Mouse (Mus musculus) CH12.LX (cell line): ENCODE measurements around the gene Eral1.

Experiments
- CHD2 ChIP-seq: IDR thresholded peaks from 2 replicates; pipeline ENCODE4 v1.6.1; 2011; ENCODE audit warnings: low read length, improper control_type of control experiment
- CTCF ChIP-seq, 2 experiments: IDR thresholded peaks in 1 of 2; conservative IDR thresholded peaks in 1 of 2; 2 replicates each; pipeline ENCODE4 v1.5.1; 2011 to 2012; ENCODE audit warnings: low read depth in 2 of 2, low read length in 2 of 2, improper control_type of control experiment in 1 of 2, inconsistent platforms in 1 of 2, mild to moderate bottlenecking in 1 of 2, moderate library complexity in 1 of 2
- EP300 ChIP-seq: IDR thresholded peaks from 2 replicates; pipeline ENCODE4 v1.6.1; 2011; ENCODE audit warnings: low read length, improper control_type of control experiment
- MEF2A ChIP-seq: IDR thresholded peaks from 2 replicates; pipeline ENCODE4 v1.6.1; 2014; ENCODE audit warnings: low read depth, mild to moderate bottlenecking, inconsistent platforms, low read length, improper control_type of control experiment, borderline replicate concordance
- MXI1 ChIP-seq: IDR thresholded peaks from 2 replicates; pipeline ENCODE4 v1.6.1; 2011; ENCODE audit warnings: mild to moderate bottlenecking, low read depth, low read length, improper control_type of control experiment
- PAX5 ChIP-seq: IDR thresholded peaks from 2 replicates; pipeline ENCODE4 v1.6.1; 2012; ENCODE audit warnings: low read length, inconsistent platforms, mixed read lengths
- POLR2A ChIP-seq: IDR thresholded peaks from 2 replicates; pipeline ENCODE4 v1.6.1; 2011; ENCODE audit warnings: low read depth, mild to moderate bottlenecking, improper control_type of control experiment, low read length
- RCOR1 ChIP-seq: conservative IDR thresholded peaks from 2 replicates; pipeline ENCODE4 v1.6.1; 2012; ENCODE audit warnings: low read depth, mild to moderate bottlenecking, inconsistent platforms, low read length, improper control_type of control experiment
- SMC3 ChIP-seq: IDR thresholded peaks from 2 replicates; pipeline ENCODE4 v1.6.1; 2011; ENCODE audit warnings: low read depth, low read length, improper control_type of control experiment
- TBP ChIP-seq: conservative IDR thresholded peaks from 2 replicates; pipeline ENCODE4 v1.6.1; 2011; ENCODE audit warnings: low read depth, low read length, improper control_type of control experiment
- TCF12 ChIP-seq: IDR thresholded peaks from 2 replicates; pipeline ENCODE4 v1.6.1; 2014; ENCODE audit warnings: low read depth, mild to moderate bottlenecking, inconsistent platforms, low read length, improper control_type of control experiment
- USF2 ChIP-seq: conservative IDR thresholded peaks from 2 replicates; pipeline ENCODE4 v1.6.1; 2011; ENCODE audit warnings: low read depth, low read length, improper control_type of control experiment
- ZC3H11A ChIP-seq: IDR thresholded peaks from 2 replicates; pipeline ENCODE4 v1.6.1; 2012; ENCODE audit warnings: low read depth, mild to moderate bottlenecking, inconsistent platforms, low read length, improper control_type of control experiment

DNA sequence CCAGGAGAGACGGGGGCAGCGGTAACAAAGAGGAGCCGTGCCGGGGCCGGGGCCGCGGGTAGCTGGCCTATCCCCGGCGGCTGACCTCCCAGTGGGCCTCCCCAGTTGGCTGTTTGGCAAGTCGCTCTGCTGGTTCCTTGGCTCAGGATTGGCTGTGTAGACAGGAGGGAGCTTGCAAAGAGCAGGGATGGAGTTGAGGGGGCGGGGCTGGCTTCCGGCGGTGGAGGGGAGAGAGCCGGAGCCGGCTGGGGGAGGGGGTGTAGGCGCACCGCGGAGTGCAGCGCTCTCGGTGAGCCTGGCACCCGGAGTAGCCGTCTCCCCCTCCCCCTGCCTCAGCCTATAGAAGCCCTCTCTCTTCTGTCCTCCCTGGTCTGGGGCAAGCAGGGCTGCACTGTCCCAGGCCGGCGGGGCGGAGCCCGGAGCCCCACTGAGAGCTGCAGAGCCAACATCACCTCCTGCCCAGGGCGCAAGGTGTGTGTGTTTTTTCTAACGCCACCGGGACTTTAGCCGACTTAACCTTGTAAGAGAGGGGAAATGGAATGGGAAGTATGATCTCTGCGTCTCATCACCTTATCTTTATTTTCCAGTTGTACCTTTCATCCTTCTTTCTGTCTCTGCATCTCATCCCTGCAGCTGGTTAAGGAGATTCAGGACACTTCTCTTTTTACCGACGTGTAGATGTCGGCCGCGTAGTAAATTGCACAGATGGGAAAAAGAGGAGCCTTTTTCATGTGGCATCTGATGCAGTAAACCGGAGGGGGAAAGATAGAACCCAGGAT lies 35.4 kb upstream of the Eral1 start:
- TF ChIP-seq RCOR1: no peak
- no peak for TF ChIP-seq CTCF (conservative IDR thresholded peaks at IDR 0.05 in 1 of 2, IDR thresholded peaks at IDR 0.05 in 1 of 2; ENCODE audit: low read depth in 2 of 2, low read length in 2 of 2)
- no peak for TF ChIP-seq EP300
- TF ChIP-seq POLR2A: 0 out of 2 replicates have a peak, but pooled peaks have one; percentile 24
- TF ChIP-seq TBP: no peak
- TF ChIP-seq TCF12: no peak
- TF ChIP-seq MXI1: no peak; the same call in 1 of the 2 replicates
- TF ChIP-seq PAX5: no peak
- no peak for TF ChIP-seq ZC3H11A
- no peak for TF ChIP-seq MEF2A
- TF ChIP-seq USF2: no peak
- TF ChIP-seq SMC3: no peak
- TF ChIP-seq CHD2: peak; percentile 80
